Mouse (Mus musculus): ENCODE data around the gene Atxn10.

GRCm38 (mm10) chr15:85477584-85477983 lies 141.5 kb downstream of the Atxn10 start:
- TF ChIP-seq GATA1 (IDR thresholded peaks at IDR 0.05; ENCODE audit: low read length) (no peak), TAL1 (IDR thresholded peaks at IDR 0.05; ENCODE audit: low read length) (no peak)

All from erythroblast, embryonic 14.5 days (primary cell).